Mouse (Mus musculus) spleen, postnatal 36 days (tissue): ENCODE measurements around the gene Ccdc51.

Experiments used
- DNase-seq, 2 experiments: peaks; one replicate each; pipeline ENCODE4 v3.0.0; 2022; ENCODE audit warnings: low spot score in 2 of 2, mixed read lengths in 1 of 2

Gene Ccdc51

GRCm38 (mm10) chr9:109096251-109096661, 14.0 kb downstream of the Ccdc51 start:
- DNase-seq: no peak

DNA sequence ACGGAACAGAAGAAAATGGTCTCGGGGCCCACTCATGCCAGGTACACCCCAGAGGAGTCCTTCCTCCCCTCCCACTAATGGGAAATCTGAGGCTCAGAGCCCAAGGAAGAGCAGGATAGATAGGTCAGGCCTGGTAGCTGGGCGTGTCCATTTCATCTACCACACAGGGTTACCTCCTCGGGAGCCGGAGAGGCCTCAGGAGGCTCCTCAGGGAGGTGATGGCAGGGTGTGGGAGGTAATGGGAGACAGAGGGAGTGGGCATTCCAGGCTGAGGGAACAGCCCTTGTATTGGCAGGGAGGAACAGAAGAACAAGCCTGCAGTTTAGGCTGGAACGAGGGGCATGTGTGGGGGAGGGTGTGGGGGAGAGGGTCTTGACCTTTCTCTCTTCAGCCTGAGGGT, 14.6 kb downstream of the Ccdc51 start:
- DNase-seq: no peak

GRCm38 (mm10) chr9:109097291-109097690, 15.0 kb downstream of the Ccdc51 start:
- DNase-seq: no peak

- no peak for DNase-seq
Measured at GRCm38 (mm10) chr9:109097831-109098230, 15.5 kb downstream of the Ccdc51 start.

- no peak for DNase-seq
Measured at GRCm38 (mm10) chr9:109098366-109098765, 16.1 kb downstream of the Ccdc51 start.

GRCm38 (mm10) chr9:109098969-109099368, 16.7 kb downstream of the Ccdc51 start:
- DNase-seq: no peak

GRCm38 (mm10) chr9:109100307-109100928, 18.1 kb downstream of the Ccdc51 start:
- DNase-seq: no peak

GRCm38 (mm10) chr9:109101933-109102445, 19.7 kb downstream of the Ccdc51 start:
- DNase-seq: no peak

DNA sequence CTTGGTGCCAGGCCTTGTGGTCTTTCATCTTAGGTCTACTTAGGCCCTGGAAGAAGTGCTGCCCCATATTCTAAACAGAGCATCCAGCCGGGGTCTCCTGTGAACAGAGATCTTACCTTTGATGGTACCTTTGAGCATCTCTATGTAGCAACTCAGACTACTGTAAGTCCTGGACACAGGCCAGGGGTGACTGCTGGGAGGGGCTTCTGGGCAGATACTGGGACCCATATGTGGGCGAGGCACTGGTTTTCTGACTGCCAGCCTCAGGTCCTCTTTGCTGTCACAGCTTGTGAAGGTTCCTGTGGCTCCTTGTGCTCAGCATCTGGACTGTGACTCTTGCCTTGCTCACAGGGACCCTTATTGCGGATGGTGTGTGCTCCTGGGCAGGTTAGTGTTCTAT, 20.2 kb downstream of the Ccdc51 start:
- DNase-seq: no peak

DNA sequence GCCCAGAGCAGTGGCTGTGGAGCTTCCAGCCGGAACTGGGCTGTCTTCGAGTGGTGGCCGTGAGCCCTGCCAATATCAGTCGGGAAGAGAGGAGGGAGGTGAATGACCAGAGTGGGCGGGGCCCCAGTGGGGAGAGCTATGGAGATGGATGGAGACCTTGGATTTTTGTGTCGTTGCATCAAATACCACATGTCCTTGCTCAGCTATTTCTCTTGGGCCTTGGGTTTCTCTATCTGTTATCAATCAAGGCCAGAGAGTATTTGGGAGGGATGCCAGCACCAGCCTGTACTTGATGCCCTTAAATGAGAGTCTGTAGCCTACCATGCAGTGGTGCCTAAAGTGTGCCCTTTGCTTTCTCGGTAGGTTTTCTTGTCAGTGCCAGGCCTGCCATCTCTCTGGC, 21.0 kb downstream of the Ccdc51 start:
- DNase-seq: no peak

GRCm38 (mm10) chr9:109104083-109104482, 21.8 kb downstream of the Ccdc51 start:
- DNase-seq: no peak

GRCm38 (mm10) chr9:109105011-109105410, 22.7 kb downstream of the Ccdc51 start:
- DNase-seq: no peak

- no peak for DNase-seq
Measured at GRCm38 (mm10) chr9:109105648-109106047, 23.4 kb downstream of the Ccdc51 start.

DNA sequence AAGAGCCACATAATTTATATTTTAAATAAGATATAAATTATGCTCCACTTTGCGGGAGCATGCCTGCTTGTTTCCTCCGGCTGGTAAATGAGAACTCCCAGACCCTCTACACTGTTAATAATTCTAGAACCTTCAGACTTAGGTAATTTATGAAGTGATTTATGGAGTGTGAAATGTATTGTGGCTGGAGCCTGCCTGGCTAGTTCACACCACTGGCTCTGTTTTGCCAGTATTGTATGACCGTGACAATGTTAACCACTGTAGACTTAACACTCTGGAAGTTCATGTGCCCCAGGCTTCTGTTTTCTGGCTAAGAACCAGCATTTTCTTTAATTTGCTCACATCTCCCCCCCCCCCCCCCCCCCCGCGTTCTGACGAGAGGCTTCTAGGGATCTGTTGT, 25.0 kb downstream of the Ccdc51 start:
- DNase-seq: no peak

GRCm38 (mm10) chr9:109110240-109110639, 27.9 kb downstream of the Ccdc51 start:
- DNase-seq: no peak

DNA sequence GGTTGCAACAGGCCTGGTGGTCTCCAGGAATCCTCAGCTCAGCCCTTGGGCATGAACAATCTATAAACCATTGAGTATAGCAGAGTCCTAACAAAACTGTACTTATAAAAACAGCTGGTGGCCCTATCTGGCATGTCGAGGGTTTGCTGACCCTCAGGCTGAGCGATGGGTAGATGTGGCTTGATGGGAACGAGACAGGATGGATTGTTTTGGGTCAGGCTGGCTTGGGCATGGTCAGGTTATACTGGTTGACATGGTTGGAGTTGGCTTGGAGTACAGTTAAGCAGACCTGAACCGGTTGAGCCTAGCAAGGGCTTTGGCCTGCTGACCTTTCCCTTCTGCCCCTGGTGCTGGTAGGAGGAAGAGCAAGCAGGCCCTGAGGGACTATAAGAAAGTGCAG, 28.8 kb downstream of the Ccdc51 start:
- no peak for DNase-seq

DNA sequence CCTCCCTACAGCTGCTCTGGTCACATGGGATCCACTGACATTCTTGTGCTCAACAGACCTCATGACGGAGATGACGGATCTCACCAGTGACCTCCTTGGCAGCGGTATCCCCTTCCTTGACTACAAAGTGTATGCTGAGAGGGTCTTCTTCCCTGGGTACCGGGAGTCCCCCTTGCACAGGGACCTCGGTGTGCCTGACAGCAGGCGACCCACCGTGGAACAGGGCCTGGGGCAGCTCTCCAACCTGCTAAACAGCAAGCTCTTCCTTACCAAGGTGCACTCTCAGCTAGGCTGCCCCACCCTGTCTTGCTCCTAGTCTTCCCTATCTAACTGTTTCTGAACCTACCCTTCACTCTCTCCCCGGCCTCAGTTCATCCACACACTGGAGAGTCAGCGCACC, 29.3 kb downstream of the Ccdc51 start:
- no peak for DNase-seq

DNA sequence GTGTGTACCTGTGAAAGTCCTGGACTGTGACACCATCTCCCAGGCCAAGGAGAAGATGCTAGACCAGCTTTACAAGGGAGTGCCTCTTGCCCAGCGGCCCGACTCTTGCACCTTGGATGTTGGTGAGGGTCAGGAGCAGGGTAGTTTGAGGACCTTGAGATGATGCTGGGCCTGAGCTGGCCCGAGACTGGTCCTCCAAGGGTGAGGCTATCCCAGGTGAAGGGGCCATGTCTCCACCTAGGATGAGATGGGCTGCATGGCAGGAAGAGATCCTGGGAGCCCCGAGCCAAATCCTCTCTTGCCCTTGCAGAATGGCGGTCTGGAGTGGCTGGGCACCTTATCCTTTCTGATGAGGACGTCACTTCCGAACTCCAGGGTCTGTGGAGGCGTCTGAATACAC, 31.0 kb downstream of the Ccdc51 start:
- DNase-seq: no peak

GRCm38 (mm10) chr9:109114276-109114675, 32.0 kb downstream of the Ccdc51 start:
- no peak for DNase-seq

- DNase-seq: no peak
Measured at GRCm38 (mm10) chr9:109114871-109115270, 32.6 kb downstream of the Ccdc51 start.

DNA sequence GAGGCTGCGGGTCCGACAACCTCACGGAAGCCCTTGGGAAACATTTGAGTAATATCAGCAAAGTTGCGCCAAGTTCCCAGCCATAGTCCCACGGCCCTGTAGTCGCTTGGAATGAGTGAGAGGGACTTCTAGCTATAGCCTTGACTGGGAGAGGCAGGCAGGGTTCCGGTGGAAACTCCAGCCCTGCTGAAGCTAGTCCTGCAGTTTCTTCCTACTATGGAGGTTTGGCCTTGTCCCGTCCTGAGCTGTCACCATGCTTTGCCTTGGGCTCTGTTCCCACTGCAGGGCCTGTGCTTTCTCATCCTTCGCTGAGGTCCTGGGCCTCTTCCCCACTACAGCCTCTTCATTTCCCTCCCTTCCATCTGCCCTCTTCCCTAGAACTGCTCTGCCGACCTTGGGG, 33.9 kb downstream of the Ccdc51 start:
- DNase-seq: no peak

DNA sequence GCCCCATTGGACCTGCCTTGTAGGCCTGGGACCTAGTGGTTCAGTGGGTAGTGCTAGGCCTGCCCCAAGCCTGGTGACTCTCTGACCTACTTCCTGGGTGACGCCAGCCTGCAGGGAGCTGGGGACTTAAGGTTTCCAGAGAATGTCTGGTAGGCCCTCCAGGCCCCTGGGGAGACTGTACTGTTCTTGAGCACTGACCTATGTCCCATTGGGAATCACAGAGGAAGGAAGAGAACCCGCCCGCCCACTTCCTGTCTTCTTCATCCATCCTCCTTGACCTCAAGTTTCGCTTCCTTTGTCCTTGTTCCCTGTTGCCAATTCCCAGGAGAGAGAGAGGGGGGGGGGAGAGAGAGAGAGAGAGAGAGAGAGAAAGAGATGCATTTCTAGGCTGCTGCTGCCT, 35.8 kb downstream of the Ccdc51 start:
- no peak for DNase-seq

- no peak for DNase-seq
Measured at GRCm38 (mm10) chr9:109119571-109119970, 37.3 kb downstream of the Ccdc51 start.

- no peak for DNase-seq
Measured at GRCm38 (mm10) chr9:109120956-109121355, 38.7 kb downstream of the Ccdc51 start.
